Mouse (Mus musculus): ENCODE measurements around the gene 1110059E24Rik. TPM values are rescaled to one million over a fixed set of nuclear protein-coding genes. Genes with fewer than 3 reads are reported as not detected.
"Not testable (repeated sequence)": the region's sequence is repeated elsewhere in the genome, so short reads cannot be mapped to it uniquely, and the experiment has no call there.

1110059E24Rik gene
- total RNA-seq, 2 experiments from 2014 or later = 21.7 to 24.5 TPM

GRCm38 (mm10) chr19:21646142-21646541 lies 6.6 kb downstream of the 1110059E24Rik start:
- no peak overlapping the region for H3K27ac ChIP-seq
- H3K4me3 ChIP-seq = no peak overlapping the region
- intact Hi-C loops (cut with DNase I) = no loop called here
- no peak for DNase-seq (ENCODE audit: extremely low spot score in 1 of 2, low spot score in 2 of 2)
- no peak for TF ChIP-seq CTCF (IDR thresholded peaks at IDR 0.05)

DNA sequence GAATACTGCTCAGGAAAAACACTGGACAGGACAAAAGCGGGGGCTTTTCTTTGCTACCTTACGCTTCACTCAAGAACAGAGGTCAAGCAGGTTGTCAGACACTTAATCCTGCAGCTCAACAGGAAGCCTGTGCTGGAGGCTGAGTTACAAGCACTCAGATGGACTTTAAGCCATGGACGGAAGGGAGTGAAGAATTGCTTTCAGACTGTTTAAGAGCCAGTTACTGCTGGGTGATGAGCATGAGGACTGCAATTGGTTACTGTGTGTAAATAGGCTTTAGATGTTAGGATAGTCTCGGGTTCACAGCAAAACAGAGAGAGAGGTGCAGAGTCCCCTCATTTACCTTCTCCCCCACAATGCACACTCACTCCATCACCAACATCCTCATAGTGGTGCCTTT lies 7.5 kb downstream of the 1110059E24Rik start:
- no peak overlapping the region for H3K27ac ChIP-seq
- intact Hi-C loops (cut with DNase I) = no loop called here
- no peak for TF ChIP-seq CTCF (IDR thresholded peaks at IDR 0.05)
- no peak for DNase-seq (ENCODE audit: extremely low spot score in 1 of 2, low spot score in 2 of 2)
- no peak overlapping the region for H3K4me3 ChIP-seq

GRCm38 (mm10) chr19:21643935-21644334 lies 8.8 kb downstream of the 1110059E24Rik start:
- intact Hi-C loops (cut with DNase I) = no loop called here
- TF ChIP-seq CTCF (IDR thresholded peaks at IDR 0.05) = no peak
- no peak overlapping the region for H3K27ac ChIP-seq

GRCm38 (mm10) chr19:21637672-21638071 lies 15.1 kb downstream of the 1110059E24Rik start:
- Histone ChIP-seq H3K4me3 (no peak overlapping the region), H3K27ac (no peak overlapping the region)
- intact Hi-C loops (cut with DNase I) = no loop called here
- DNase-seq (ENCODE audit: extremely low spot score in 1 of 2, low spot score in 2 of 2) = no peak
- TF ChIP-seq CTCF (IDR thresholded peaks at IDR 0.05) = no peak

More at GRCm38 (mm10) chr19:21643935-21644334, 8.8 kb downstream of the 1110059E24Rik start:
- no peak for DNase-seq (ENCODE audit: extremely low spot score in 1 of 2, low spot score in 2 of 2)
- H3K4me3 ChIP-seq = no peak overlapping the region

- DNase-seq (ENCODE audit: extremely low spot score in 1 of 2, low spot score in 2 of 2) = no peak
- Histone ChIP-seq H3K27ac (no peak overlapping the region), H3K4me3 (no peak overlapping the region)
- TF ChIP-seq CTCF (IDR thresholded peaks at IDR 0.05) = no peak
- intact Hi-C loops (cut with DNase I) = no loop called here
These were observed 15.9 kb downstream of the 1110059E24Rik start for GRCm38 (mm10) chr19:21636907-21637306.

DNA sequence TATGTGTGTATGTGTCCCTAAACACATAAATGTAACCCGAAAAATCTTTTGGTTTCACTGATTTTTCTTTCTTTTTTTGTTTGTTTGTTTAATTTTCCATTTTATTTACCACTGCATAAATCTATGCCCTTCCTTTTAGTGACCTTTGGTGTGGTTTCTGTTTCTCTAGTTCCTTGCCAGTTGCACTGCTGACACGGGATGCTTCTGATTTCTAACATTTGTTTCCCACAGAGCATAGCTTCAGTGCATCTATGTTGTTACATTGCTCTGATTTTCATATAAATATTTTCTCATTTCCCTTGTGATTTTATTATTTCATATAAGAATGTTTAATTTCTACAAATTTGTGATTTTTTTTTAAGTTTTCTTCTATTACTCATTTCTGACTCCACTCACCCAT lies 17.4 kb downstream of the 1110059E24Rik start:
- H3K4me3 ChIP-seq = no peak overlapping the region
- no peak for DNase-seq (ENCODE audit: extremely low spot score in 1 of 2, low spot score in 2 of 2)
- intact Hi-C loops (cut with DNase I) = no loop called here
- no peak for TF ChIP-seq CTCF (IDR thresholded peaks at IDR 0.05)
- no peak overlapping the region for H3K27ac ChIP-seq

GRCm38 (mm10) chr19:21630656-21631331 lies 22.0 kb downstream of the 1110059E24Rik start:
- no peak for DNase-seq (ENCODE audit: extremely low spot score in 1 of 2, low spot score in 2 of 2)
- Histone ChIP-seq H3K4me3 (no peak overlapping the region), H3K27ac (no peak overlapping the region)
- no peak for TF ChIP-seq CTCF (IDR thresholded peaks at IDR 0.05)
- intact Hi-C loops (cut with DNase I) = no loop called here

- Histone ChIP-seq H3K4me3 (no peak overlapping the region), H3K27ac (peak overlapping the region; percentile 28; the same call in 1 of the 2 replicates)
- DNase-seq (ENCODE audit: extremely low spot score in 1 of 2, low spot score in 2 of 2) = no peak
- intact Hi-C loops (cut with DNase I) = no loop called here
- no peak for TF ChIP-seq CTCF (IDR thresholded peaks at IDR 0.05)
These were observed 23.3 kb downstream of the 1110059E24Rik start for GRCm38 (mm10) chr19:21629501-21629900.

- DNase-seq (ENCODE audit: extremely low spot score in 1 of 2, low spot score in 2 of 2) = no peak
- intact Hi-C loops (cut with DNase I) = no loop called here
- Histone ChIP-seq H3K27ac (no peak overlapping the region; the same call in 1 of the 2 replicates), H3K4me3 (no peak overlapping the region)
- no peak for TF ChIP-seq CTCF (IDR thresholded peaks at IDR 0.05)
These were observed 23.7 kb downstream of the 1110059E24Rik start for GRCm38 (mm10) chr19:21629030-21629429.

DNA sequence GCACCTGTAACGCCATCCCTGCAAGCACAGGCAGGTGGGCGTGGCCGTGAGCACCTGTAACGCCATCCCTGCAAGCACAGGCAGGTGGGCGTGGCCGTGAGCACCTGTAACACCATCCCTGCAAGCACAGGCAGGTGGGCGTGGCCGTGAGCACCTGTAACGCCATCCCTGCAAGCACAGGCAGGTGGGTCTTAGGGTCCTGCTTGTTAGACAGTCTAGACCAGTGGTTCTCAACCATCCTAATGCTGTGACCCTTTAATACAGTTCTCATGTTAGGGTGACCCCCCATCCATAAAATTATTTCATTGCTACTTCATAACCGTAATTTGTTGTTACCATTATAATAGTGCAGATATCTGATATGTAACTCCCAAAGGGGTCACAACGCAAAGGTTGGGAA lies 24.3 kb downstream of the 1110059E24Rik start:
- H3K27ac ChIP-seq; DNase-seq (ENCODE audit: extremely low spot score in 1 of 2, low spot score in 2 of 2); H3K4me3 ChIP-seq; intact Hi-C loops (cut with DNase I): not testable (repeated sequence)

DNA sequence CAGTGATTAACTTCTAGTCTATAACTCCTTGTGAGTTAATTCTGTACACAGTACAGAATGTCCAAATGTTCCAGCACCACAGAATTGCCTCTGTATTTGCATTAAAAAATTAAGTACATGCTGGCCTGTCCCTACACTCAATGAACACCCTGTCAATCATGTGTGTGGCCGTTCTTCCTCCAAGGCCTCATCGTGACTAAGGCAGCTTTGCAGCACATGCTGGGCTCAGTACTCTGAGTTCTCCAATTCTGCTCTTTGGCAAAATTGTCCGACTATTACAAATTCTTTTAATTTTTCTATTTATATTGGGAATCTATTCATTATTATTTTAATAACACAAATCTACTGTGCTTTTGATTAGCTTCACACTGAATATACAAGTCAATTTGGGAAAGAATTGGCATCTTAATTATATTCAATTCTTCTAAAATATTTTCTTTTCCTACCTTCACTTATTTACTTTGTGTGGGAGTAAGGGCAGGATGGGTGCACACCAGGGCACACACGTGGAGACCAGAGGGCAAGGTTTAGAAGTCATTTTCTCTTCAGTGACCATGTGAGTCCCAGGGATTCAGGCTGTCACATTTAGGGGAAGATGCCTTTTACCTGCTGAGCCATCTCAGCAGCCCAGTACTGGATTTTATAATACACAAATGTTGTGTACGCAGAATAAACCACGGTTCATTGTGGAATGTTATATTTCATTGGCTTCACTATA lies 26.3 kb downstream of the 1110059E24Rik start:
- intact Hi-C loops (cut with DNase I) = no loop called here
- TF ChIP-seq CTCF (IDR thresholded peaks at IDR 0.05) = no peak
- Histone ChIP-seq H3K27ac (no peak overlapping the region), H3K4me3 (no peak overlapping the region)
- no peak for DNase-seq (ENCODE audit: extremely low spot score in 1 of 2, low spot score in 2 of 2)

DNA sequence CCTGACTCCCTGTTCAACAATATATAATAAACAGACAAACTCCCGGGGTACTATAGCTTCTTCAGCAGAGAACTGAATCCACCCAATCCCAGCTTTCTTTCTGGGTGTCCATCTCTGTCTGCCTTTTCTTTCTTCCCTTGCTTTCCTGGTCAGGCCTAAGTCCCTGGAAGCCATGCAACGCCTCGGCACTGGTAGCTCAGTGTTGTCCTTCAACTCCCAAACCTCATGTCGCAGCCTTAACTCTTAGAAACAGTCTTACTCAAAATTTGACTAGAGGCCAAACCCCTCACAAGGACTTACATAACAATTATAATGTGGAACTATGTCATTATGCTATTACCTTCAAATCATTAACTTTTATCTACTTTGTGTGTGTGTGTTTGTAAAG lies 28.6 kb downstream of the 1110059E24Rik start:
- no peak for TF ChIP-seq CTCF (IDR thresholded peaks at IDR 0.05)
- intact Hi-C loops (cut with DNase I) = no loop called here
- H3K27ac ChIP-seq = no peak overlapping the region
- DNase-seq (ENCODE audit: extremely low spot score in 1 of 2, low spot score in 2 of 2) = no peak
- no peak overlapping the region for H3K4me3 ChIP-seq

All from left cerebral cortex, adult 2 months (tissue).